Mouse (Mus musculus) intestine, postnatal 0 days (tissue): ENCODE results near the gene Jtb. TPM values are rescaled to one million over a fixed set of nuclear protein-coding genes. Genes with fewer than 3 reads are reported as not detected.

Experiments
- ATAC-seq: fragments of 200-750 bp; cut with Nextera tagmentation; 2 replicates; pipeline ENCODE4 v1.8.0; 2017; ENCODE audit warnings: mild to moderate bottlenecking, moderate TSS enrichment, moderate library complexity
- H3K27ac ChIP-seq: fragments of 300-500 bp; sonication (generic); 2 replicates; pipeline ENCODE4 v1.5.1; 2014; ENCODE audit warnings: mild to moderate bottlenecking, low read depth, low read length, moderate library complexity
- H3K27me3 ChIP-seq: fragments of 300-500 bp; sonication (generic); replicated peaks from 2 replicates; pipeline ENCODE4 v1.6.1; 2014; ENCODE audit warnings: low read length, mixed read lengths; ENCODE audit not compliant: control insufficient read depth, insufficient read depth
- H3K36me3 ChIP-seq: fragments of 300-500 bp; sonication (generic); 2 replicates; pipeline ENCODE4 v1.6.1; 2014; ENCODE audit warnings: mild to moderate bottlenecking, moderate library complexity; ENCODE audit not compliant: control insufficient read depth, insufficient read depth
- H3K4me1 ChIP-seq: fragments of 300-500 bp; sonication (generic); replicated peaks from 2 replicates; pipeline ENCODE4 v1.6.1; 2014; ENCODE audit warnings: antibody characterized with exemption, low read length, mixed read lengths; ENCODE audit not compliant: control insufficient read depth, insufficient read depth
- H3K4me2 ChIP-seq: fragments of 300-500 bp; sonication (generic); replicated peaks from 2 replicates; pipeline ENCODE4 v1.6.1; 2014; ENCODE audit warnings: low read depth, mild to moderate bottlenecking, moderate library complexity
- H3K4me3 ChIP-seq: fragments of 300-500 bp; sonication (generic); 2 replicates; pipeline ENCODE4 v1.5.1; 2014; ENCODE audit warnings: low read depth, low read length
- H3K9ac ChIP-seq: fragments of 300-500 bp; sonication (generic); 2 replicates; pipeline ENCODE4 v1.6.1; 2014; ENCODE audit warnings: mild to moderate bottlenecking, low read depth, low read length
- H3K9me3 ChIP-seq: fragments of 300-500 bp; sonication (generic); 2 replicates; pipeline ENCODE4 v1.6.1; 2016; ENCODE audit warnings: mixed run types; ENCODE audit not compliant: control insufficient read depth
- CTCF ChIP-seq: sonication (generic); IDR thresholded peaks from 2 replicates; pipeline ENCODE4 v1.5.1; 2016; ENCODE audit warnings: low read depth, mild to moderate bottlenecking, control low read depth, antibody characterized with exemption, moderate library complexity
- WGBS: fragments of 180-500 bp; shearing (Covaris S2); extraction: QIAGEN DNeasy Blood & Tissue Kit; methylation state at CpG from one replicate; pipeline ENCODE4 v1.1.7; 2014; 5-methylcytosine and 5-hydroxymethylcytosine counted together
- polyA plus RNA-seq: library from polyadenylated mRNA; unstranded; fragments of >200 nt; fragmentation: Nextera tagmentation; extraction: Ambion mirVana; gene quantifications from 2 replicates; pipeline ENCODE4 v1.2.1, GENCODE M21; 2015

Gene Jtb
- polyA plus RNA-seq, 1 experiment from 2014 or later = 169 TPM

DNA sequence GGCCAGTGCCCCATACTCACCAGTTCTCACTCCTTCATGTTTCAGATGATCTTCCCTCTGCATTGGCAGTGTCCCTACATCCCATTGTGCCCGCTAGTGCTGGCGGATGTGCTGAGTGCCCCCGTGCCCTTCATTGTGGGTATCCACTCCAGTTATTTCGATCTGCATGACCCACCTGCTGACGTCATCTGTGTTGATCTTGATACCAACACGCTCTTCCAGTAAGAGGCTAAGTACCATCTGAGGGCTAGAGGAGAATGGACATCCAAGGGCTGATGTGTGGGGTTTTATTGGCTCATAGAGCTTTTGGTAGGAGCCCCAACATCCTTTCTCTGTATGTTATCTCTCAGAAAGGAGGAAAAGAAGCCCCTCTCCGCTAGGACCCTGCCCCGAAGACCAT, 39.4 kb downstream of the Jtb start:
- H3K9ac ChIP-seq = no peak overlapping the region
- 91% methylated on average over 8 of the region's 8 CpGs for WGBS
- H3K27me3 ChIP-seq = no peaks in the 10 kb centered on the region
- H3K4me3 ChIP-seq = no peak overlapping the region
- no peaks in the 10 kb centered on the region for H3K9me3 ChIP-seq
- no peak overlapping the region for H3K4me2 ChIP-seq
- H3K4me1 ChIP-seq = no peaks in the 10 kb centered on the region; the same call in 1 of the 2 replicates
- TF ChIP-seq CTCF = no peak
- ATAC-seq = no peak
- H3K27ac ChIP-seq = no peak overlapping the region
- peaks cover 16% of the 10 kb centered on the region; the same call in 1 of the 2 replicates for H3K36me3 ChIP-seq

DNA sequence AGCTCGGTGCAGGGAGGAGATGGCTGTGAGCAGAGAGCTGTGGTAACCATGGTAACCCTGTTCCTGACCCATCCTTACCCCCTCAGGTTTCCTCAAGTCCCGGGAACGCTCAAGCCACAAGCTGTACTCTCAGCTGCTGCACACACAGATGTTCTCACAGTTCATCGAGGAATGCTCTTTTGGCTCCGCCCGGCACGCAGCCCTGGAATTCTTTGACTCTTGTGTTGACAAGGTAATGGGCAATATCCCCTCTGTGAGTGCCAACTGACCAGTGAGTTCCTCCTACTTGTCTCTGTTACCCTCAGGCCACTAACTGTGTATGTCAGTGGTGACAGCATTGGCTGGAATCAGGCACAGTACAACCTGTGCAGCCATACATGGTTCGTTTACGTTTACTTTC, 40.8 kb downstream of the Jtb start:
- Histone ChIP-seq H3K4me2 (no peak overlapping the region), H3K27ac (no peak overlapping the region), H3K4me1 (no peaks in the 10 kb centered on the region), H3K36me3 (peaks cover 28% of the 10 kb centered on the region; the same call in 1 of the 2 replicates), H3K9me3 (no peaks in the 10 kb centered on the region), H3K4me3 (no peak overlapping the region), H3K9ac (no peak overlapping the region), H3K27me3 (no peaks in the 10 kb centered on the region)
- WGBS = 70% methylated on average over 9 of the region's 9 CpGs
- no peak for ATAC-seq
- TF ChIP-seq CTCF = no peak

- Histone ChIP-seq H3K4me2 (no peak overlapping the region), H3K4me1 (no peaks in the 10 kb centered on the region), H3K27me3 (no peaks in the 10 kb centered on the region), H3K9ac (no peak overlapping the region), H3K36me3 (peaks cover 41% of the 10 kb centered on the region; the same call in 1 of the 2 replicates), H3K4me3 (no peak overlapping the region), H3K27ac (no peak overlapping the region), H3K9me3 (no peaks in the 10 kb centered on the region)
- no peak for TF ChIP-seq CTCF
- WGBS = 95% methylated on average over 22 of the region's 22 CpGs
- no peak for ATAC-seq
These were observed 42.5 kb downstream of the Jtb start for GRCm38 (mm10) chr3:90273855-90274254.

GRCm38 (mm10) chr3:90275286-90275685, 43.9 kb downstream of the Jtb start:
- no peaks in the 10 kb centered on the region for H3K27me3 ChIP-seq
- H3K27ac ChIP-seq = no peak overlapping the region
- no peak overlapping the region for H3K4me2 ChIP-seq
- WGBS = 91% methylated on average over 11 of the region's 11 CpGs
- no peak for TF ChIP-seq CTCF
- no peaks in the 10 kb centered on the region for H3K4me1 ChIP-seq
- H3K36me3 ChIP-seq = peaks cover 50% of the 10 kb centered on the region; the same call in 1 of the 2 replicates
- ATAC-seq = no peak
- no peak overlapping the region for H3K4me3 ChIP-seq
- H3K9me3 ChIP-seq = no peaks in the 10 kb centered on the region
- H3K9ac ChIP-seq = no peak overlapping the region

- Histone ChIP-seq H3K9ac (no peak overlapping the region), H3K9me3 (no peaks in the 10 kb centered on the region), H3K4me2 (no peak overlapping the region), H3K27me3 (no peaks in the 10 kb centered on the region), H3K27ac (no peak overlapping the region), H3K4me1 (no peaks in the 10 kb centered on the region), H3K4me3 (no peak overlapping the region), H3K36me3 (peaks cover 49% of the 10 kb centered on the region; the same call in 1 of the 2 replicates)
- no peak for TF ChIP-seq CTCF
- WGBS = 67% methylated on average over 16 of the region's 16 CpGs
- ATAC-seq = no peak
These were observed 45.5 kb downstream of the Jtb start for GRCm38 (mm10) chr3:90276858-90277257.

- no peak overlapping the region for H3K4me2 ChIP-seq
- 0 out of 2 replicates have a peak, but pooled peaks have one; percentile 33 for ATAC-seq
- H3K9me3 ChIP-seq = no peaks in the 10 kb centered on the region
- H3K4me3 ChIP-seq = no peak overlapping the region
- no peaks in the 10 kb centered on the region for H3K4me1 ChIP-seq
- 78% methylated on average over 9 of the region's 9 CpGs for WGBS
- peaks cover 40% of the 10 kb centered on the region; the same call in 1 of the 2 replicates for H3K36me3 ChIP-seq
- TF ChIP-seq CTCF = no peak
- no peak overlapping the region for H3K9ac ChIP-seq
- no peak overlapping the region for H3K27ac ChIP-seq
- H3K27me3 ChIP-seq = no peaks in the 10 kb centered on the region
These were observed 46.4 kb downstream of the Jtb start for GRCm38 (mm10) chr3:90277793-90278192.

DNA sequence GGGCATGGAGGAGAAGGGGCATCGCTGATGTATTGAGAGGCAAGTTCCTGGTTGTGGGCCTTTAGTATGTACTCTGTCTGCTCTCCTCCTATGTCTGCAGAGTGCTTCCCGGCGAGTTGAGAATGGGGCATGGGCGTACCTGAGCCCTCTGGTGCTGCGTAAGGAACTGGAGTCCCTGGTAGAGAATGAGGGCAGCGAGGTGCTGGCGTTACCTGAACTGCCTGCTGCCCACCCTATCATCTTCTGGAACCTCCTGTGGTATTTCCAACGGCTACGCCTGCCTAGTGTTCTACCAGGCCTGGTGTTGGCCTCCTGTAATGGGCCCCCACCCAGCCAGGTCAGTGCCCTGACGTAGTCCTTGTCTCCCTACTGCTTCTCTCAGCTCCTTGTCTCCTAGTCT, 46.8 kb downstream of the Jtb start:
- Histone ChIP-seq H3K9ac (no peak overlapping the region), H3K27me3 (no peaks in the 10 kb centered on the region), H3K4me2 (no peak overlapping the region), H3K27ac (no peak overlapping the region), H3K4me1 (no peaks in the 10 kb centered on the region), H3K4me3 (no peak overlapping the region), H3K36me3 (peaks cover 38% of the 10 kb centered on the region; the same call in 1 of the 2 replicates), H3K9me3 (no peaks in the 10 kb centered on the region)
- no peak for TF ChIP-seq CTCF
- ATAC-seq = no peak
- 95% methylated on average over 9 of the region's 10 CpGs for WGBS
